In the genomic region with DNA sequence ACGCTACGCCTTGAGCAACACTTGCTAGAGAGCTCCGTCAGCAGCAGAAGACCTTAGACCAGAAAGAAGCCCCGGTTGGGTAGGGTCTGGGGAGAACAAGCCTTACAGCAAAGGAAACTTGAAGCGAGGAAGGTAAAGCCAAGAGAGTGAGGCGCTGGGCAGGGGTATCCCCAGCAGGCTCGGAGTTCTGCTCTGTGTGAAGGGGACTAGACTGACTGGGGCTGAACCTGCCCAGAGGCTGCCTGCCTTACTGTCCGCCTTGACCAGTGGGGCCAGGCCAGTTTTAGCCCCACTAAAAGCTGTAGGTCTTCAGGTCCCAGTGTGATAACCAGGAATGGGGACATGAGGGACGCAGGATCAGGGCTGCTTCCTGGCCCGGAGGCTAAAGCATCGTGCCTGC, we compare ENCODE assay signal across 8 mouse cellular contexts. TPM values are rescaled to one million over a fixed set of nuclear protein-coding genes. Genes with fewer than 3 reads are reported as not detected.
DNase-seq lines count a peak whose midpoint lies in the region; ATAC-seq and TF ChIP-seq lines count a peak whose summit lies in the region.

A gene (plus strand): TSS at position 69 of the 400 bp plus-strand sequence.

- no peak for ATAC-seq in forebrain, embryonic 13.5 days
- ATAC-seq in hindbrain, embryonic 11.5 days (ENCODE audit: low FRiP score), result no peak

- TF ChIP-seq POLR2A in MEL (IDR thresholded peaks at IDR 0.05; ENCODE audit: control insufficient read depth in 1 of 2, insufficient read depth in 1 of 2, low read depth in 1 of 2, low read length in 2 of 2, poor library complexity in 1 of 2), result no peak

- peak within 1 kb of the TSS; percentile 48 to 53 for H3K4me3 ChIP-seq in MEL (ENCODE audit: control insufficient read depth in 1 of 2, insufficient read depth in 1 of 2, low read depth in 2 of 2, low read length in 2 of 2)
- H3K4me3 ChIP-seq in forebrain, embryonic 13.5 days, result peak within 1 kb of the TSS; percentile 85
- H3K4me3 ChIP-seq in hindbrain, embryonic 11.5 days (ENCODE audit: low read depth, low read length), result peak within 1 kb of the TSS; percentile 31
- H3K4me3 ChIP-seq in midbrain, embryonic 10.5 days, result peak within 1 kb of the TSS; percentile 62

- H3K9ac ChIP-seq in MEL (ENCODE audit: control insufficient read depth, low read depth, low read length, poor library complexity, severe bottlenecking), result peak within 1 kb of the TSS; percentile 69
- H3K9ac ChIP-seq in forebrain, embryonic 13.5 days, result peak within 1 kb of the TSS; percentile 56
- H3K9ac ChIP-seq in hindbrain, embryonic 11.5 days (ENCODE audit: low read depth, low read length), result 0 out of 2 replicates have a peak within 1 kb of the TSS, but pooled peaks have one; percentile 40

- peaks cover 37% of the 10 kb centered on the region for H3K79me2 ChIP-seq in MEL (ENCODE audit: control insufficient read depth, insufficient read depth, low read length, poor library complexity)

- H3K9me3 ChIP-seq in MEL (replicated peaks; ENCODE audit: insufficient read depth, low read length), result no peaks in the 10 kb centered on the region
- H3K9me3 ChIP-seq in forebrain, embryonic 13.5 days (replicated peaks), result no peaks in the 10 kb centered on the region
- H3K9me3 ChIP-seq in hindbrain, embryonic 11.5 days (ENCODE audit: control insufficient read depth, low read length), result no peaks in the 10 kb centered on the region
- no peaks in the 10 kb centered on the region for H3K9me3 ChIP-seq in midbrain, embryonic 10.5 days (replicated peaks)

- TF ChIP-seq CTCF in MEL (IDR thresholded peaks at IDR 0.05 in 2 of 3, conservative IDR thresholded peaks at IDR 0.05 in 1 of 3; ENCODE audit: control insufficient read depth in 1 of 3, insufficient read depth in 1 of 3, low read depth in 2 of 3, low read length in 3 of 3, poor library complexity in 1 of 3, severe bottlenecking in 1 of 3), result no peak

- peaks cover 13 to 42% of the 10 kb centered on the region in 2 experiments for H3K4me1 ChIP-seq in MEL (ENCODE audit: control insufficient read depth in 1 of 2, insufficient read depth in 2 of 2, low read length in 2 of 2)
- peaks cover 46% of the 10 kb centered on the region for H3K4me1 ChIP-seq in forebrain, embryonic 13.5 days
- peaks cover 21% of the 10 kb centered on the region for H3K4me1 ChIP-seq in hindbrain, embryonic 11.5 days (replicated peaks; ENCODE audit: control insufficient read depth, insufficient read depth, low read length)
- H3K4me1 ChIP-seq in midbrain, embryonic 10.5 days, result peaks cover 59% of the 10 kb centered on the region

- peaks cover 4 to 35% of the 10 kb centered on the region in 2 experiments; a peak in 3 of 4 replicates for H3K36me3 ChIP-seq in MEL (ENCODE audit: control insufficient read depth in 1 of 2, insufficient read depth in 2 of 2, low read length in 2 of 2)
- peaks cover 16% of the 10 kb centered on the region for H3K36me3 ChIP-seq in forebrain, embryonic 13.5 days (ENCODE audit: poor library complexity, severe bottlenecking)
- H3K36me3 ChIP-seq in hindbrain, embryonic 11.5 days (ENCODE audit: control insufficient read depth, insufficient read depth, low read length), result peaks cover 3% of the 10 kb centered on the region; the same call in 1 of the 2 replicates
- peaks cover 34% of the 10 kb centered on the region for H3K36me3 ChIP-seq in midbrain, embryonic 10.5 days

- no peak for TF ChIP-seq EP300 in MEL (IDR thresholded peaks at IDR 0.05; ENCODE audit: low read depth in 1 of 2, low read length in 2 of 2)

- no peak for DNase-seq in heart, adult 18-20 months
- DNase-seq in heart, adult 9 months (ENCODE audit: low spot score in 2 of 2), result no peak
- DNase-seq in MEL (ENCODE audit: low read depth, low spot score), result no peak
- peak; percentile 35 for DNase-seq in hindbrain, embryonic 11.5 days (ENCODE audit: low spot score)
- no peak for DNase-seq in midbrain, embryonic 10.5 days (ENCODE audit: low spot score)
- DNase-seq in urinary bladder, postnatal 25 days (ENCODE audit: low spot score), result no peak
- no peak for DNase-seq in right cerebral cortex, postnatal 14 days

- no peak for TF ChIP-seq RAD21 in MEL (IDR thresholded peaks at IDR 0.05; ENCODE audit: low read depth, low read length)

- WGBS in forebrain, embryonic 13.5 days, result 27% methylated on average over 11 of the region's 11 CpGs
- WGBS in hindbrain, embryonic 11.5 days, result 32% methylated on average over 11 of the region's 11 CpGs
- WGBS in midbrain, embryonic 10.5 days, result 29% methylated on average over 11 of the region's 11 CpGs

- peak within 1 kb of the TSS; percentile 90 for H3K4me2 ChIP-seq in forebrain, embryonic 13.5 days
- peak within 1 kb of the TSS; percentile 71 for H3K4me2 ChIP-seq in hindbrain, embryonic 11.5 days (replicated peaks; ENCODE audit: low read depth, low read length)

- peak within 1 kb of the TSS; percentile 55 for H3K27ac ChIP-seq in MEL (ENCODE audit: control insufficient read depth, low read depth, low read length)
- no peak within 1 kb of the TSS for H3K27ac ChIP-seq in forebrain, embryonic 13.5 days
- H3K27ac ChIP-seq in hindbrain, embryonic 11.5 days (ENCODE audit: low read depth, low read length), result no peak within 1 kb of the TSS
- peak within 1 kb of the TSS; percentile 80 for H3K27ac ChIP-seq in midbrain, embryonic 10.5 days (replicated peaks)

- H3K27me3 ChIP-seq in MEL (ENCODE audit: control insufficient read depth in 1 of 2, insufficient read depth in 2 of 2, low read length in 2 of 2), result no peaks in the 10 kb centered on the region
- H3K27me3 ChIP-seq in forebrain, embryonic 13.5 days, result peaks cover 23% of the 10 kb centered on the region
- peaks cover 19% of the 10 kb centered on the region for H3K27me3 ChIP-seq in hindbrain, embryonic 11.5 days (ENCODE audit: control insufficient read depth, insufficient read depth, low read length)
- H3K27me3 ChIP-seq in midbrain, embryonic 10.5 days (ENCODE audit: low read depth, poor library complexity, severe bottlenecking), result peaks cover 45% of the 10 kb centered on the region

TF ChIP-seq in MEL, 35 proteins besides CTCF, POLR2A, EP300 and RAD21:
- no peak for TF ChIP-seq SMC3 (IDR thresholded peaks at IDR 0.05; ENCODE audit: low read depth, low read length)
- TF ChIP-seq RCOR1 (IDR thresholded peaks at IDR 0.05; ENCODE audit: low read depth, low read length), result no peak
- TF ChIP-seq ETS1 (IDR thresholded peaks at IDR 0.05; ENCODE audit: low read depth, low read length), result no peak
- no peak for TF ChIP-seq E2F4 (IDR thresholded peaks at IDR 0.05; ENCODE audit: borderline replicate concordance, low read depth, low read length)
- no peak for TF ChIP-seq MYC (IDR thresholded peaks at IDR 0.05; ENCODE audit: low read depth, low read length)
- no peak for TF ChIP-seq CHD2 (IDR thresholded peaks at IDR 0.05; ENCODE audit: low read length)
- TF ChIP-seq MAX (IDR thresholded peaks at IDR 0.05; ENCODE audit: low read length), result no peak
- no peak for TF ChIP-seq MAFK (IDR thresholded peaks at IDR 0.05; ENCODE audit: borderline replicate concordance, low read depth, low read length)
- no peak for TF ChIP-seq ZNF384 (IDR thresholded peaks at IDR 0.05; ENCODE audit: low read depth, low read length)
- TF ChIP-seq MAZ (IDR thresholded peaks at IDR 0.05; ENCODE audit: low read depth, low read length), result no peak
- TF ChIP-seq ZKSCAN1 (IDR thresholded peaks at IDR 0.05; ENCODE audit: low read depth, low read length), result no peak

RNA-seq across cellular contexts. Expression of the gene that starts here (rescaled TPM):
- 100 to 1,000 TPM; 171 to 173 TPM for total RNA-seq in heart, adult 18-20 months (2021)
- total RNA-seq in MEL (2012; rRNA removed), result 37.0 and 39.0 TPM in 2 replicates
- 100 to 1,000 TPM in 1 of 2 experiments, not detected in 1; 207 TPM for polyA plus RNA-seq in MEL (2012; ENCODE audit: insufficient read depth in 1 of 2, insufficient read length in 2 of 2, low read depth in 1 of 2, low replicate concordance in 2 of 2, missing spikeins in 1 of 2)
- polyA plus RNA-seq in forebrain, embryonic 13.5 days (2015; fragmentation: Nextera tagmentation; extraction: Ambion mirVana), result 40.0 and 47.6 TPM in 2 replicates
- polyA plus RNA-seq in hindbrain, embryonic 11.5 days (2014; fragmentation: Nextera tagmentation; extraction: Ambion mirVana), result 57.0 and 63.3 TPM in 2 replicates
- polyA plus RNA-seq in midbrain, embryonic 10.5 days (2016; fragmentation: Nextera tagmentation; extraction: Ambion mirVana), result 94.6 and 107 TPM in 2 replicates

Comparison
In these comparisons a context has a peak if more than half of its experiments do, and no peak if none do; other contexts are left out.
1. H3K27ac ChIP-seq: peak in MEL (single experiment) and midbrain, embryonic 10.5 days (single experiment); none in forebrain, embryonic 13.5 days (single experiment) and hindbrain, embryonic 11.5 days (single experiment).
2. H3K4me3 ChIP-seq: peak in every context shown above with its lines; median percentile 85 in forebrain, embryonic 13.5 days; 62 in midbrain, embryonic 10.5 days; 50 in MEL; 31 in hindbrain, embryonic 11.5 days.
3. Peak in every context shown above with its lines, with median percentiles within 50 percentile points of each other: H3K9ac ChIP-seq.